Mouse (Mus musculus) heart, embryonic 14.5 days (tissue): ENCODE data around the gene Gm11020. TPM values are rescaled to one million over a fixed set of nuclear protein-coding genes. Genes with fewer than 3 reads are reported as not detected.
A peak's percentile ranks its signal among the peaks of the same experiment; 100 is the strongest.

ENCODE experiments used
- ATAC-seq: fragments of 200-750 bp; cut with Nextera tagmentation; 2 replicates; pipeline ENCODE4 v1.8.0; 2017; ENCODE audit warnings: low read depth, moderate TSS enrichment; ENCODE audit not compliant: insufficient number of reproducible peaks, insufficient read depth, low FRiP score
- H3K27ac ChIP-seq, 2 experiments: fragments of 200-500 bp in 1 of 2; fragments of 300-500 bp in 1 of 2; sonication (generic) in 1 of 2; replicated peaks in 1 of 2; 2 replicates each; pipeline ENCODE4 v1.5.1; 2012 to 2014; ENCODE audit warnings: low read depth in 2 of 2, low read length in 2 of 2, control low read depth in 1 of 2, mild to moderate bottlenecking in 1 of 2, mixed read lengths in 1 of 2; ENCODE audit not compliant: control insufficient read depth in 1 of 2, insufficient read depth in 1 of 2
- H3K27me3 ChIP-seq: fragments of 300-500 bp; sonication (generic); 2 replicates; pipeline ENCODE4 v1.6.1; 2014; ENCODE audit warnings: mild to moderate bottlenecking, low read length, control low read depth; ENCODE audit not compliant: control insufficient read depth, insufficient read depth
- H3K36me3 ChIP-seq: fragments of 300-500 bp; sonication (generic); 2 replicates; pipeline ENCODE4 v1.6.1; 2014; ENCODE audit warnings: mild to moderate bottlenecking, control low read depth, low read length, mixed read lengths; ENCODE audit not compliant: control insufficient read depth, insufficient read depth
- H3K4me1 ChIP-seq, 2 experiments: fragments of 200-500 bp in 1 of 2; fragments of 300-500 bp in 1 of 2; sonication (generic) in 1 of 2; 2 replicates each; pipeline ENCODE4 v1.6.1; 2012 to 2014; ENCODE audit warnings: low read length in 2 of 2, control low read depth in 1 of 2, mixed read lengths in 1 of 2; ENCODE audit not compliant: control insufficient read depth in 2 of 2, insufficient read depth in 2 of 2
- H3K4me2 ChIP-seq: fragments of 300-500 bp; sonication (generic); 2 replicates; pipeline ENCODE4 v1.6.1; 2014; ENCODE audit warnings: mild to moderate bottlenecking, low read length
- H3K4me3 ChIP-seq, 2 experiments: fragments of 200-500 bp in 1 of 2; fragments of 300-500 bp in 1 of 2; sonication (generic) in 1 of 2; 2 replicates each; pipeline ENCODE4 v1.5.1; 2012 to 2014; ENCODE audit warnings: low read length in 2 of 2, mild to moderate bottlenecking in 2 of 2, control low read depth in 1 of 2, low read depth in 1 of 2, moderate library complexity in 1 of 2; ENCODE audit not compliant: control insufficient read depth in 1 of 2, insufficient read depth in 1 of 2
- H3K9ac ChIP-seq: fragments of 300-500 bp; sonication (generic); 2 replicates; pipeline ENCODE4 v1.6.1; 2014; ENCODE audit warnings: mild to moderate bottlenecking, low read length
- H3K9me3 ChIP-seq: fragments of 300-500 bp; sonication (generic); 2 replicates; pipeline ENCODE4 v1.6.1; 2016; ENCODE audit warnings: low read length, control low read depth; ENCODE audit not compliant: control insufficient read depth
- WGBS: fragments of 180-500 bp; shearing (Covaris S2); extraction: QIAGEN DNeasy Blood & Tissue Kit; methylation state at CpG from one replicate; pipeline ENCODE4 v1.1.7; 2014; 5-methylcytosine and 5-hydroxymethylcytosine counted together
- polyA plus RNA-seq: library from polyadenylated mRNA; unstranded; fragments of >200 nt; fragmentation: Nextera tagmentation; extraction: Ambion mirVana; gene quantifications from 2 replicates; pipeline ENCODE4 v1.2.1, GENCODE M21; 2014

Gene Gm11020
- polyA plus RNA-seq, 1 experiment from 2014 or later, result not detected

GRCm38 (mm10) chr8:104343957-104344356 lies 22.6 kb downstream of the Gm11020 start:
- no peak overlapping the region for H3K27ac ChIP-seq
- no peak overlapping the region for H3K4me2 ChIP-seq
- no peaks in the 10 kb centered on the region for H3K27me3 ChIP-seq
- H3K9me3 ChIP-seq, result no peaks in the 10 kb centered on the region
- peaks cover 48% of the 10 kb centered on the region for H3K36me3 ChIP-seq
- ATAC-seq, result peak; percentile 28; the same call in 1 of the 2 replicates
- 16% methylated on average over 7 of the region's 7 CpGs for WGBS
- H3K4me1 ChIP-seq, result peaks cover 13 to 42% of the 10 kb centered on the region in 2 experiments; a peak in 3 of 4 replicates
- H3K9ac ChIP-seq, result no peak overlapping the region
- no peak overlapping the region for H3K4me3 ChIP-seq

GRCm38 (mm10) chr8:104344622-104345021 lies 23.3 kb downstream of the Gm11020 start:
- H3K4me2 ChIP-seq, result no peak overlapping the region
- H3K27ac ChIP-seq, result no peak overlapping the region
- H3K9ac ChIP-seq, result no peak overlapping the region
- no peaks in the 10 kb centered on the region for H3K9me3 ChIP-seq
- H3K36me3 ChIP-seq, result peaks cover 48% of the 10 kb centered on the region
- WGBS, result 87% methylated on average over 5 of the region's 5 CpGs
- ATAC-seq, result no peak
- H3K27me3 ChIP-seq, result no peaks in the 10 kb centered on the region
- no peak overlapping the region for H3K4me3 ChIP-seq
- H3K4me1 ChIP-seq, result peaks cover 9 to 43% of the 10 kb centered on the region in 2 experiments; a peak in 3 of 4 replicates

GRCm38 (mm10) chr8:104346706-104347105 lies 25.3 kb downstream of the Gm11020 start:
- ATAC-seq, result no peak
- H3K4me3 ChIP-seq, result no peak overlapping the region
- H3K4me2 ChIP-seq, result no peak overlapping the region
- no peaks in the 10 kb centered on the region for H3K27me3 ChIP-seq
- no peaks in the 10 kb centered on the region for H3K9me3 ChIP-seq
- peaks cover 6 to 36% of the 10 kb centered on the region in 2 experiments; a peak in 3 of 4 replicates for H3K4me1 ChIP-seq
- H3K36me3 ChIP-seq, result peaks cover 48% of the 10 kb centered on the region
- no peak overlapping the region for H3K9ac ChIP-seq
- WGBS, result 40% methylated on average over 12 of the region's 12 CpGs
- no peak overlapping the region for H3K27ac ChIP-seq

GRCm38 (mm10) chr8:104348971-104349370 lies 27.6 kb downstream of the Gm11020 start:
- H3K4me2 ChIP-seq, result no peak overlapping the region
- peaks cover 50% of the 10 kb centered on the region for H3K36me3 ChIP-seq
- no peak overlapping the region for H3K4me3 ChIP-seq
- H3K4me1 ChIP-seq, result peaks cover 4 to 21% of the 10 kb centered on the region in 2 experiments; a peak in 3 of 4 replicates
- H3K9me3 ChIP-seq, result no peaks in the 10 kb centered on the region
- 37% methylated on average over 5 of the region's 5 CpGs for WGBS
- H3K27me3 ChIP-seq, result no peaks in the 10 kb centered on the region
- ATAC-seq, result no peak
- H3K27ac ChIP-seq, result no peak overlapping the region
- H3K9ac ChIP-seq, result no peak overlapping the region; the same call in 1 of the 2 replicates

GRCm38 (mm10) chr8:104350047-104350446 lies 28.7 kb downstream of the Gm11020 start:
- peaks cover 4 to 21% of the 10 kb centered on the region in 2 experiments; a peak in 3 of 4 replicates for H3K4me1 ChIP-seq
- no peaks in the 10 kb centered on the region for H3K9me3 ChIP-seq
- no peak overlapping the region for H3K9ac ChIP-seq
- no peak overlapping the region for H3K27ac ChIP-seq
- no peak for ATAC-seq
- 77% methylated on average over 13 of the region's 13 CpGs for WGBS
- no peak overlapping the region for H3K4me3 ChIP-seq
- H3K27me3 ChIP-seq, result no peaks in the 10 kb centered on the region
- peaks cover 50% of the 10 kb centered on the region for H3K36me3 ChIP-seq
- H3K4me2 ChIP-seq, result no peak overlapping the region

- WGBS, result 54% methylated on average over 5 of the region's 5 CpGs
Observed at GRCm38 (mm10) chr8:104353186-104353585, 31.8 kb downstream of the Gm11020 start.

GRCm38 (mm10) chr8:104354504-104354903 lies 33.1 kb downstream of the Gm11020 start:
- ATAC-seq, result no peak
- Histone ChIP-seq H3K27ac (no peak overlapping the region), H3K4me2 (no peak overlapping the region), H3K4me1 (peaks cover 0 to 16% of the 10 kb centered on the region in 2 experiments; a peak in 3 of 4 replicates), H3K36me3 (peaks cover 41% of the 10 kb centered on the region; the same call in 1 of the 2 replicates), H3K9me3 (no peaks in the 10 kb centered on the region), H3K27me3 (no peaks in the 10 kb centered on the region), H3K9ac (no peak overlapping the region), H3K4me3 (no peak overlapping the region)
- WGBS, result 86% methylated on average over 10 of the region's 10 CpGs

More at GRCm38 (mm10) chr8:104353186-104353585, 31.8 kb downstream of the Gm11020 start:
- peaks cover 0 to 18% of the 10 kb centered on the region in 2 experiments; a peak in 3 of 4 replicates for H3K4me1 ChIP-seq
- ATAC-seq, result no peak
- H3K36me3 ChIP-seq, result peaks cover 44% of the 10 kb centered on the region
- H3K27ac ChIP-seq, result no peak overlapping the region
- no peaks in the 10 kb centered on the region for H3K27me3 ChIP-seq
- H3K4me2 ChIP-seq, result no peak overlapping the region
- no peak overlapping the region for H3K4me3 ChIP-seq
- no peak overlapping the region for H3K9ac ChIP-seq
- H3K9me3 ChIP-seq, result no peaks in the 10 kb centered on the region

- H3K4me1 ChIP-seq, result peaks cover 0 to 15% of the 10 kb centered on the region in 2 experiments
- no peak for ATAC-seq
- H3K9ac ChIP-seq, result no peak overlapping the region
- H3K27ac ChIP-seq, result no peak overlapping the region
- H3K4me2 ChIP-seq, result no peak overlapping the region
- no peaks in the 10 kb centered on the region for H3K27me3 ChIP-seq
- no peaks in the 10 kb centered on the region for H3K9me3 ChIP-seq
- peaks cover 31% of the 10 kb centered on the region; the same call in 1 of the 2 replicates for H3K36me3 ChIP-seq
- H3K4me3 ChIP-seq, result no peak overlapping the region
- WGBS, result 80% methylated on average over 3 of the region's 3 CpGs
Observed at GRCm38 (mm10) chr8:104358637-104359036, 37.3 kb downstream of the Gm11020 start.
